Mouse (Mus musculus) G1E (cell line): ENCODE measurements around the gene Tmem217.

Source experiments
- CTCF ChIP-seq: IDR thresholded peaks from 2 replicates; pipeline ENCODE4 v1.5.1; 2012; ENCODE audit warnings: low read depth, low read length, inconsistent platforms, mixed read lengths
- GATA1 ChIP-seq: IDR thresholded peaks from 2 replicates; pipeline ENCODE4 v1.6.1; 2012; ENCODE audit warnings: borderline replicate concordance, low read length, inconsistent platforms, mixed read lengths
- TAL1 ChIP-seq: conservative IDR thresholded peaks from 2 replicates; pipeline ENCODE4 v1.6.1; 2012; ENCODE audit warnings: low read depth, low read length, inconsistent platforms, mixed read lengths

DNA sequence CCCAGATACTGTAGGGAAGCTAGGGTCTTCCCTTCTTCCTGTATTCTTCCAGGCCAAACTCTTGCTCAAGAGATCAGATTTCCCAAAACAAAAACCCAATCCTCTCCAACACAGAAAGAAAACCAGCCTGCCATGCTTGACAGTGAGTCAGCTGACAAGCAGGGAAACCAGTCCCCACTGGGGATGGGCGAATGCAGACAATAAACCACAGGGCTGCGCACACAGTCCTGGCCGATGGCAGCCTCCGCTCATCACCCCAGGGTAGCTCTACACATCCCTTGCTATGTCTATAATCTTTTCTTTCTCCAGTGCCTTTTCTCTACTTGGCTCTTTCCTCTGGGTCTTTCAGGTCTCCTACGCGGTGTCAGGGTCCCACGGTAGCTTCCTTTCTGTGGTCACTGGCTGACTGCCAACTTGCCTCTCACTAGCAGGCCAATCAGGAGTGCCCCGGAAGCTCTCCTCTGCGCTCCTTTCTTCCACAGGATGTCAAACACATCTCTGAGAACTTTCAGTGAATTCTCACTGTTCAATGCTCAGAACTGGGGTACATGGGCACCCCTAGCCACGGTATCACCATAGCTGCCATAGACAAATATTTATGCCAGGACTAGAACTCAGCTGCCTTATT is 20.3 kb downstream of the Tmem217 start:
- TF ChIP-seq CTCF: no peak
- no peak for TF ChIP-seq GATA1
- no peak for TF ChIP-seq TAL1
